Mouse (Mus musculus) cerebellum, postnatal 36 days (tissue): ENCODE measurements around the gene Rasal2.

Experiments used
- DNase-seq, 2 experiments: peaks; one replicate each; pipeline ENCODE4 v3.0.0; 2021 to 2022; ENCODE audit warnings: mixed read lengths in 2 of 2

Gene Rasal2

GRCm38 (mm10) chr1:157412454-157413369 is at the start of gene Rasal2:
Gene Rasal2 (minus strand): TSS chr1:157412595.
- peak; percentile 96 to 97 for DNase-seq

DNA sequence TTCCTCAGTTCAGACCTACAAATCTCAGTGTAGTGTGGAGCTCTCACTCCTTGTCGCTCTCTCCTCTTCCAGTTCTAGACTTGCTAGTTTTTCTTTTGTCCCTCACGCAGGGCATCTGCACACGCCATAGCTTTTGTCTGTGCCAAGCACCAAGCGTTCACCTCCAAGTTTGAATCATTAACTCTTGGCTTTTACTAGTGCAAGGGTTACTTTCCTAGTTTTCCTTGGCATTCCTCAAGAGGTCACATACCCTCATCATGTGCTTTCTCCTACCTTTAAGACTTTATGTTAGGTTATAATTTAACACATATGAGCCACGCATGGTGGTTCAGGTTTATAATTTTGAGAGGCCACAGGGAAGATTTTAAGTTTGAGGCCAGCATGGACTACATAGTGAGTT is 48.9 kb upstream of the Rasal2 start:
- DNase-seq, result no peak

DNA sequence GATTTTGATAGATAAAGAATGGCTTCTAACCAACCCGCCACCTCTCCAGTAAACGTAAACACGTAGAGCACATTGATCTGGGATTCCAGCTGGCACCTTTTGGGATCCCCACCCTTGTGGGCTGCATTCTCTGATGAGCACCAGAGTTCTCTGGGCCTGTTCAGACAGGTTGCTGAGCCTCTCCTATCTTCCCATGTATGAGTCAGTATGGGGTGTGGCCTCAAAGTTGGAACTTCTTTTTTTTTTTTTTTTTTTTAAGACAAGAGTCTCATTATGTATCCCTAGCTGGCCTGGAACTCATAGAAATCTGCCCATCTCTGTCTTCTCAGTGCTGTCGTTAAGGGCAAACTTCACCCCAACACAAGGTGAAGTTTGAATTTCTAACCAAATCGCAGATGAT is 47.5 kb upstream of the Rasal2 start:
- DNase-seq, result no peak

DNA sequence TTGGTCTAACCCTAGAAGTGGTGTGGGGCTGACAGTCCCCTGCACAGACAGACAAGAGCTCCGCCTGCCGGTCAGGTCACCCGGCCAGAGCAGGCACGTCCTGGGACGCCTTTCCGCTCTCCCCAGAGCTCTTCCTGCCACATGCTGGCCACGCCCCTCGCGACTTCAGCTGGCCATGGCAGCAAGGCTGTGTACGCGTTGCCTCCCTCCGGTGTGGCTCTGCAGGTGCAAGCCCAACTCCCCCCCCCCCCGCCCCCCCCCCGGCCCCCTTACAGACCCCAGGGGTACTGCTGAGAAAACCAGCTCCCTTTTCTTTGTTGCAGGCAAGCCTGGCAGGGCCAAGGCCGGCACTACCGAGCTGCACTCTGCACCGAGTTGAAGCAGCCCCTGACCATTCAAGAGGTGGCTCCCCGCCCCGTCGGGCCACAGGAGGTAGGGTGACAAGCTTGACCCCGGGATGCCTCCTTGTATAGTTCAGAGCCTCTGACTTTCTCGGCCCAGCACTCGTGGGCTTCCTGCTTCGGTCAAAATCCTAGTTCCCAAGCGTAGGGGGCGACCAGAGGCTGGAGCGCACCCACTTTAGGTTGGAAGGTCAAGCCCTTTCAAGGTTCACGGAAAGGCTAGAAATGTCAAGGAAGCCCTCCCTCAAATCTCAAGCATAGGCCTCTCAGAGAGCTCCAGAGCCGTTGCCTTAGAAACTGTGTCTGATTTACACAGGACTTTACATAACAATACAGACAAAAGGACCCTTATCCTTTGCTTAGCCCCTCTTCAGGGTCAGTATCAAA is 46.2 kb upstream of the Rasal2 start, which contains the start of gene Cryzl2:
Gene Cryzl2 (plus strand): TSS at position 157 of the 788 bp plus-strand sequence.
- DNase-seq, result peak in 1 of 2 experiments; percentile 39

- DNase-seq, result no peak
Measured at GRCm38 (mm10) chr1:157457789-157458188, 45.4 kb upstream of the Rasal2 start.

DNA sequence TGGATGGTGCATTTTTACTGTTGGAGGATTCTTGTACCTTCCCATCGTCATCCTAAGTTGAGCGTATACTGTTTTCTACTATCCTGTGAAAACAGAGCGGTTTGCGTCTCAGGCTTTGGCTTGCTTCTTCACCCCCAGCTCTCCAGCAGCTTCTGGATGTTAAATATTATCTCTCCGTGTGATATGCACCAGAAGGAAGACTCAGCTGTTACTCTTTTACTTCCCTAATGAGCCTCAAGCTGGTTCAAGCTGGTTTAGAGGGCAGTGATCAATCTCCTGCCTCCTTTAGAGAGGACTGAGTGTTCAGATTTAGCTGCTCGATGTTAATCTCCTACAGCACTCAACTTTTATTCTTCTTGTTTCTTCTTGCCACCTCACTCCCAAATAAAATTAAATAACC is 42.5 kb upstream of the Rasal2 start:
- DNase-seq, result no peak

- no peak for DNase-seq
Measured at GRCm38 (mm10) chr1:157452759-157453549, 40.6 kb upstream of the Rasal2 start.

DNA sequence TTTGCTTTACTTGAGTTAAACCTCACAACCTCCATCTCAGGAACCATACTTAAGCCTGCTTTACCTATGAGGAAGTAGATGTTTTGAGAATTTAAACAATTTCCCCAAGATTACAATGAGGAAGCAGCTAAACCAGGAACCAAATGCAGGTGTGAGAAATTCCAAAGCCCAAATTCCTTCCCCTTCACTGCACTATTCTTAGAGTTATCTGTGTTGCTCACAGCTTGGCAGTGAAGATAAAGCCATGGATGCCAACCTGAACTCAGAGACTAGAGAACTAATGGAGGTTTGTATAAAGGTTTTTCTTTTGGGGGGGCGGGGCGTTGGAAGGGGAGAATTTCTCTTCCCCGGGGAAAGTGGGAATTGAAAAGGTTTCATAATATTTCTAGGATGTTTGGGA is 39.9 kb upstream of the Rasal2 start:
- no peak for DNase-seq

GRCm38 (mm10) chr1:157449981-157450636 is 37.7 kb upstream of the Rasal2 start:
- DNase-seq, result no peak

- no peak for DNase-seq
Measured at GRCm38 (mm10) chr1:157449532-157449931, 37.1 kb upstream of the Rasal2 start.

DNA sequence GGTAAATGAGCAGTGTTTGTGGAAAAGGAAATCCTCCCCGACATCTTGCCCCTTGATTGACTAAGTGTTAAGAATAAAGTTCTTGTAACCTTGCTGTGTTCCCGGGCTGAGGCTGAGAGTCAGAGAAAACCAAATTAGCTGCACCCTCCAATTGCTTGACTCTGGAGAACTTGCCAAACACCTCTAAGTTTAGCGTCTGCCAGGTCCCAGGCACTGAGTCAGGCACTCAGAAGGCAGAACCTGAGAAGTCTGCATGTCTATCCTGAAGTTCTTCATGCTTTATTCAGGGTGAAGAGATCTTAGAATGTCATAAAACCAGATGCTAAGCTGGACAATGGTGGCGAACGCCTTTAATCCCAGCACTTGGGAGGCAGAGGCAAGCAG is 36.4 kb upstream of the Rasal2 start:
- DNase-seq, result no peak

- no peak for DNase-seq
Measured at GRCm38 (mm10) chr1:157448164-157448804, 35.9 kb upstream of the Rasal2 start.

DNA sequence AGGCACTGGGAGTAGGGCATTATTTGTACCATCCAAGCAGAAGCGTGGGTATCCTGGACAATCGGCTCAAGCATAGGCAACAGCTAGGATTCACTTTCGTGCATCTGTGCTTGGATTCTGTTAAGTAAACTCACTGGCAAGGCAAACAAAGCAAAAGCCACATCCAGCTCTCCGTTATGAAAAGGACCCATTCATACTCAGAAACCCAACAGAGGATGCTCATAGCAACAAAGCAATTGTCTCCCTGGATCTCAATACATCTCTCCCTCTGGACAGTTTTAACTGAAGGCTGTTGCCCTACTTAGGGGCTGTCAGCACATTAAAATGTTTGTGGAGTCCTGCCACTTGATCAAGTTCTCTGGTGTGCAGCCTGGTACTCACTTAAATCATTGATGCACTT is 34.7 kb upstream of the Rasal2 start:
- no peak for DNase-seq

GRCm38 (mm10) chr1:157446325-157446724 is 33.9 kb upstream of the Rasal2 start:
- peak; percentile 68 to 69 for DNase-seq

GRCm38 (mm10) chr1:157445398-157445910 is 33.1 kb upstream of the Rasal2 start:
- no peak for DNase-seq

DNA sequence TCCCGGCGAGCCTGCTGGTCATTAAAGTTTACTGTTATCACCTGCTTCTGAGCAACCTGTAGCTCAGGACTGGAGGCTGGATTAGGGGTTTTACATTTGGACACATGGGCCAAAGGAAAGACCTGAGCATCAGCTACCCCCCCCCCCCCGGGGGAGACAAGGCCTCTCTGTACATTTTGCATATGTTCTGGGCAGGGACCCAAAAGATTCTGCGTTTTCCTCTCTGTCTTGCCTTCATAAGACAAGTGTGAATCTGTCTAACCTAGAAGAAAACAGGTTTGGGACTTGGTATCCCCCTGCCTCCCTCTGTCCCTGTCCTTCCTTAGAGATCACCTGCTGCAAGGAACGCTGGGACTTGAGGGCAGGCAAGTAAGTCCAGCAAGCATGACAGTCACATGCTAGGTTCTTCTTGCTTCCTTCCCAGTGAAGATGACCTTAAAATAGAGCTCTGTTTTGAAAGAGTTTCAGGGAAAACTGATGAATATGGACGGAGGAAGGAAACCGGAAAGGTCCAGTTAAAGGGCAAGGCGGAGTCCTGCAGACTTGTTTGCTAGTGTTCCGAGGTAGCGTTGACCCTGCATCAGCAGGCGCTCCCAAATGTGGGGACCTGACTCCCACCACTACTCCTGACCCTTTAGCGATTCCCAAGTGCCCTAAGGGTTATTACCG is 32.4 kb upstream of the Rasal2 start:
- DNase-seq, result no peak

GRCm38 (mm10) chr1:157443723-157444561 is 31.5 kb upstream of the Rasal2 start:
- no peak for DNase-seq

DNA sequence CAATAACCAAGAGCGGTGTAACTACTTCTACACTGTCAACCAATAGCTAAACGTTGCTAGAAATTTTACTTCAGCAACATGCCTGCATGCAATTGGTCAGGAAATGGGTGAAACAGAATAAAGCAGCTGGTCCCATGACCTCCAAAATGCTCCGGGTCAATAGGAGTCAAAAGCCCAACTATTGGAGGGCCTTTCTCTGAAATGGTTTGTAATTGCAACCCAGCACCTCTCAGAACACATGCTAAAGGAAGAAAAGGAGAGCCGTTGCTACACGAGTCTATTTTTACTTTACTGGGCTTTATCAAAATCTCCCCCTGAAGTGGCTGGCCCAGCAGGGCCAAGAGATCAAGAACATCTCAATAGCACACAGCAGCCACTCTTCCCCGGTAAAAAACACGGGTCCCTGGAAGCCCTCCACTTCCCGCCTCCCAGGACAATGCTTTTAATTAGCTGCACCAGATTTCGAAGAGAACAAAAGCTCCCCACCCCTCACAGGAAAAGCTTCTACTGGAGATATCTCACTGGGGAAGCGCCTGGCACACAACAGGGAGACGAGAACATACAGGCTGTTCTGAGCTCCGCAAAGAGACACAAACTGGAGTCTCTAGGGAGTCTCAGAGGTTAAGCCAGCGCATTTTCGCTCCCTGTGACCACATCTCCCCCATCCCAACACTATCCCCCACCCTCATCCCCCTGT is 30.8 kb upstream of the Rasal2 start:
- DNase-seq, result no peak

- DNase-seq, result no peak
Measured at GRCm38 (mm10) chr1:157439973-157440641, 27.7 kb upstream of the Rasal2 start.
